Mouse (Mus musculus) intestine, postnatal 0 days (tissue): ENCODE measurements at regions not wholly inside any gene's neighbourhood (a gene's known extent, or its start where the extent isn't known, plus 50 kb on each side); places are given as distances from the start of the nearest gene placed in this dataset.
"Not testable (repeated sequence)": the region's sequence is repeated elsewhere in the genome, so short reads cannot be mapped to it uniquely, and the experiment has no call there.

ENCODE experiments used
- ATAC-seq: fragments of 200-750 bp; cut with Nextera tagmentation; 2 replicates; pipeline ENCODE4 v1.8.0; 2017; ENCODE audit warnings: mild to moderate bottlenecking, moderate TSS enrichment, moderate library complexity
- H3K27ac ChIP-seq: fragments of 300-500 bp; sonication (generic); 2 replicates; pipeline ENCODE4 v1.5.1; 2014; ENCODE audit warnings: mild to moderate bottlenecking, low read depth, low read length, moderate library complexity
- H3K27me3 ChIP-seq: fragments of 300-500 bp; sonication (generic); replicated peaks from 2 replicates; pipeline ENCODE4 v1.6.1; 2014; ENCODE audit warnings: low read length, mixed read lengths; ENCODE audit not compliant: control insufficient read depth, insufficient read depth
- H3K36me3 ChIP-seq: fragments of 300-500 bp; sonication (generic); 2 replicates; pipeline ENCODE4 v1.6.1; 2014; ENCODE audit warnings: mild to moderate bottlenecking, moderate library complexity; ENCODE audit not compliant: control insufficient read depth, insufficient read depth
- H3K4me1 ChIP-seq: fragments of 300-500 bp; sonication (generic); replicated peaks from 2 replicates; pipeline ENCODE4 v1.6.1; 2014; ENCODE audit warnings: antibody characterized with exemption, low read length, mixed read lengths; ENCODE audit not compliant: control insufficient read depth, insufficient read depth
- H3K4me2 ChIP-seq: fragments of 300-500 bp; sonication (generic); replicated peaks from 2 replicates; pipeline ENCODE4 v1.6.1; 2014; ENCODE audit warnings: low read depth, mild to moderate bottlenecking, moderate library complexity
- H3K4me3 ChIP-seq: fragments of 300-500 bp; sonication (generic); 2 replicates; pipeline ENCODE4 v1.5.1; 2014; ENCODE audit warnings: low read depth, low read length
- H3K9ac ChIP-seq: fragments of 300-500 bp; sonication (generic); 2 replicates; pipeline ENCODE4 v1.6.1; 2014; ENCODE audit warnings: mild to moderate bottlenecking, low read depth, low read length
- H3K9me3 ChIP-seq: fragments of 300-500 bp; sonication (generic); 2 replicates; pipeline ENCODE4 v1.6.1; 2016; ENCODE audit warnings: mixed run types; ENCODE audit not compliant: control insufficient read depth
- CTCF ChIP-seq: sonication (generic); IDR thresholded peaks from 2 replicates; pipeline ENCODE4 v1.5.1; 2016; ENCODE audit warnings: low read depth, mild to moderate bottlenecking, control low read depth, antibody characterized with exemption, moderate library complexity
- WGBS: fragments of 180-500 bp; shearing (Covaris S2); extraction: QIAGEN DNeasy Blood & Tissue Kit; methylation state at CpG from one replicate; pipeline ENCODE4 v1.1.7; 2014; 5-methylcytosine and 5-hydroxymethylcytosine counted together

DNA sequence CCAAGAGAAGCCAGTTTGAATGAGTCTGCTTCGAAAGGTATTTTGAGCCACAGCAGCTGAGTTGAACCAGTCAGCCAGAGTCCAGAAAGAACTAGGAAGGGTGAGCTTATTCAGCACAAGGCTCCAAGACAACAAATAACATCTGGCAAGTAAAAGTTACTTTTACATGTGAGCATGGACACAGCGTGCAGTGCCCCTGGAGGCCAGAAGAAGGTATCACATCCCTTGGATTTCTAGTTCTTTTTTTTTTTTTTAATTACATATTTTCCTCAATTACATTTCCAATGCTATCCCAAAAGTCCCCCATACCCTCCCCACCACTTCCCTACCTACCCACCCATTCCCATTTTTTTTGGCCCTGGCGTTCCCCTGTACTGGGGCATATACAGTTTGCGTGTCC is 367.4 kb downstream of the Gm9008 start:
- not testable (repeated sequence) for H3K36me3 ChIP-seq, H3K27ac ChIP-seq, H3K9ac ChIP-seq, H3K4me2 ChIP-seq, H3K27me3 ChIP-seq, H3K9me3 ChIP-seq, H3K4me1 ChIP-seq, H3K4me3 ChIP-seq, ATAC-seq
- TF ChIP-seq CTCF: peak; percentile 17; the same call in 1 of the 2 replicates
- 87% methylated on average over 4 of the region's 4 CpGs for WGBS

DNA sequence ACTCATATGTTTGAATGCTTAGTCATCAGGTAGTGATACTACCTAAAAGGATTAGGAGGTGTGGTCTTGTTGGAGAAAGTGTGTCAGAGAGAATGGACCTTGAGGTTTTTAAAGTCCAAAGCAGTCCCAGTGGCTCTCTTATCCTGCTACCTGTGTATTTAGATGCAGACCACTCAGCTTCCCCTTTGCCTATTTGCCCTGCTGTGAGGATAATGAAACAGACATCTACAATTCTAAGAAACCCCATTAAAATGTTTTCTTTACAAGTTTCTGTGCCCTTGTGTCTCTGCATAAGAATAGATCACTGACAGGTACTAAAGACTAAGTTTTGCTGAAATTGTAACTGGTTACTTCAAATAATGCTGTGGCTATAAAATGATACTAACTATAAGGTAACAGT is 381.8 kb downstream of the Gm9008 start:
- ATAC-seq: no peak
- H3K27me3 ChIP-seq: no peaks in the 10 kb centered on the region

DNA sequence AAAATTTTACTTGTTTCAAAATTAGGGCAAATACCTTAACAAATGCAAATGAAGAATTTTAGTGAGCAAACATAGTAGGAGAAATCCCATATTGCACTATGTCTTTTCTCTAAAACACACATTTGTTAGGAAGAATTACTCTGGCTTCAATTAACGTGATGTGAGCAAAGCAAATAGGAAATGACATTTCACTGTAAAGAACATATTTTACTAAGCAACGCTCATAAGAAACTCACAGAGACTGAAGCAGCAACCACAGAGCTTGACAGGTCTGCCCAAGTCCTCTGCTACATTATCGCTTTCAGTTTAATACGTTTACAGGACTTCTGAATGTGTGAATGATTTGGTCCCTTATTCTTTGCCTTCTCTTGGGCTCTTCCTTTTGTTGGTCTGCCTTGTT is 383.2 kb downstream of the Gm9008 start:
- TF ChIP-seq CTCF: no peak
- ATAC-seq: no peak

More for the DNA sequence above, 381.8 kb downstream of the Gm9008 start:
- TF ChIP-seq CTCF: no peak
- Histone ChIP-seq H3K9ac (no peak overlapping the region), H3K4me3 (no peak overlapping the region), H3K9me3 (no peaks in the 10 kb centered on the region), H3K36me3 (no peaks in the 10 kb centered on the region), H3K4me1 (no peaks in the 10 kb centered on the region), H3K4me2 (no peak overlapping the region), H3K27ac (no peak overlapping the region)

DNA sequence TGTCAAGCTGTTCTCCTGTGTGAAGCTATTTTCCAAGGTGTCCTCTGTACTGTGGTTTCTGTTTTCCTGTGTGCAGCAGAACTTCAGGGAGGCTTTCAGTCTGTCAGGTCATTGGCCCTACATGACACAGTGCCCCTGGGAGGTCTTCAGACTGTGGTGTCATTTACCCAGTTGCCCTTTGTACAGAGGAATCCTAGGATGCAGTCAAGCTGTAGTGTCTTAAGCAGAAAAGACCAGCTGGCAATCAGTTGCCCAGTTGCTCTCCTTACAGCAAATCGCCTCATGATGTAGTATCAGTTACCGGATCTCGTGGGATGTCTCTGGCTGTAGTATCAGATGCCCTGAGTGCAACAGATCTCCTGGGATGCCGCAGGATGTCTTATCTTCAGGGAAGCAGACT is 432.2 kb downstream of the Gm9008 start:
- Histone ChIP-seq H3K36me3 (no peaks in the 10 kb centered on the region), H3K4me3 (no peak overlapping the region), H3K27me3 (no peaks in the 10 kb centered on the region), H3K4me2 (no peak overlapping the region), H3K9ac (no peak overlapping the region), H3K4me1 (no peaks in the 10 kb centered on the region), H3K27ac (no peak overlapping the region), H3K9me3 (no peaks in the 10 kb centered on the region)
- TF ChIP-seq CTCF: no peak
- ATAC-seq: no peak
- WGBS: 89% methylated on average over 4 of the region's 4 CpGs

More for the DNA sequence above, 383.2 kb downstream of the Gm9008 start:
- H3K4me2 ChIP-seq: no peak overlapping the region
- 84% methylated on average over 4 of the region's 4 CpGs for WGBS
- no peak overlapping the region for H3K27ac ChIP-seq
- H3K36me3 ChIP-seq: no peaks in the 10 kb centered on the region
- H3K4me1 ChIP-seq: no peaks in the 10 kb centered on the region
- H3K27me3 ChIP-seq: no peaks in the 10 kb centered on the region
- H3K9ac ChIP-seq: no peak overlapping the region
- no peak overlapping the region for H3K4me3 ChIP-seq
- no peaks in the 10 kb centered on the region for H3K9me3 ChIP-seq

DNA sequence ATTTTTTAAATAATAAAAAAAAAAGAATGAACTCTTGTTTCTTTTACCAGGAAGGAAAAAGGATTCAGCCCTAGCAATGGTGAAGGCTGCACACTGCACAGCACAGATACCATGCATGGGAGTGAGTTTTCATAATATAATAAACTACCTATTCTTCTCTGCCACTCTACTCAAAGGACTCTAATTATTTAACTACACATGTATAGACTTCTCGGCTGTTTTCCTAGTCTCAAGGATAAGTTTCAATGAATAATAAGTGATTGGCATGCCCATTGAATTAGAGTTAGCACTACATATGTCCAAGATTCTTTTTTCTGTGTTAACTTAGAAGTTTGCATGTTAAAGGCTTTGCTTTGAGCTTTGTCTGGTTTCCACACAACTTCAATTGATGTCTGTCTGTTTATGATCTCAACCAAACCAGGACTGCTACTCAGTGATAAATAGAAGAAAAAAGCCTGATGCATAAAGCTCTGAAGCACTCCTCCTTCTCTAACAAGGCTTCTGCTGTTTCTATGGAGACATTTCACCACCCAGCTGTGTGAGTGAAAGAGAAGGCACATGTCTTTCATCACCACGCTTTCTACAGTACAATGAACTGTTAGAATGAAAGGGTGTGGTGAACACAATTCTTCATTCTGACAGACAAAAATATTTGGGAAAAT is 444.8 kb downstream of the Gm9008 start:
- H3K9ac ChIP-seq: no peak overlapping the region

DNA sequence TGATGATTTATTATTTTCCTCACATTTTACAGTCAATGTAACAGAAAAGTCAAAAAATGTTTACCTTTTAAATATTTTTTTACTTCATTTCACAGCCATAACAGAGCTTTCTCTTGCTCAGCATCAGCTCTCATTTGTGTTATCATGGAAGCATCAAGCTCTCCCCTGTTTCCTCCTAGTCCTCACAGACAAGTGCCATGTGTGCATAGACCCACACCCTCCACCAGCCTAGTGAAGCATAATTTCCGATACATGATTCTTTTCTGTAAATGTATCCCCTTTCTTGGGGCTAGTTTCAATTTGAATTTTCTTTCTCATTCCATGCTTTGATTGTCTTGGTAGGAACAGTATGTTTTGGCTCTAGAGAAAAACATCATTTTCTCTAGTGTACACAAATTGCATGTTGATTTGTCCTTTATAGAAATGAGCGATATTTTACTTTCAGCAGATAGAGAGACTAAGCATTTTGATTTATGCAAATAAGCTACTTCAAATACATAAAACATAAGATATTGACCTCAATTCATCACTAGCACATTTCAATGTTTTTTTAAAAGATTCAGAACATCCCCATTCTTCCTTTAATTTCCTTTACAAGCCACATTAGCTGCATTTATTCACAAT is 489.7 kb downstream of the Gm9008 start:
- H3K4me1 ChIP-seq: no peaks in the 10 kb centered on the region
- 87% methylated on average over 2 of the region's 2 CpGs for WGBS
- no peak overlapping the region for H3K4me3 ChIP-seq
- no peak overlapping the region for H3K4me2 ChIP-seq
- no peak overlapping the region for H3K9ac ChIP-seq
- no peaks in the 10 kb centered on the region for H3K36me3 ChIP-seq
- no peak for ATAC-seq
- no peaks in the 10 kb centered on the region for H3K9me3 ChIP-seq
- no peaks in the 10 kb centered on the region for H3K27me3 ChIP-seq
- H3K27ac ChIP-seq: no peak overlapping the region
- no peak for TF ChIP-seq CTCF

More for the DNA sequence above, 444.8 kb downstream of the Gm9008 start:
- no peak for TF ChIP-seq CTCF
- no peak for ATAC-seq
- H3K27ac ChIP-seq: no peak overlapping the region
- no peaks in the 10 kb centered on the region for H3K36me3 ChIP-seq
- no peaks in the 10 kb centered on the region for H3K9me3 ChIP-seq
- 73% methylated on average over 2 of the region's 2 CpGs for WGBS
- no peak overlapping the region for H3K4me2 ChIP-seq
- no peaks in the 10 kb centered on the region for H3K27me3 ChIP-seq
- H3K4me3 ChIP-seq: no peak overlapping the region
- H3K4me1 ChIP-seq: no peaks in the 10 kb centered on the region
